Mouse (Mus musculus) retina, postnatal 1 day (tissue): ENCODE measurements around the gene Pde4b.

ENCODE experiments used
- DNase-seq: peaks from one replicate; pipeline ENCODE4 v3.0.0-alpha.2; 2012

Pde4b gene

GRCm38 (mm10) chr4:102290052-102290734 lies 202.8 kb downstream of the Pde4b start:
- DNase-seq: peak; percentile 8

DNA sequence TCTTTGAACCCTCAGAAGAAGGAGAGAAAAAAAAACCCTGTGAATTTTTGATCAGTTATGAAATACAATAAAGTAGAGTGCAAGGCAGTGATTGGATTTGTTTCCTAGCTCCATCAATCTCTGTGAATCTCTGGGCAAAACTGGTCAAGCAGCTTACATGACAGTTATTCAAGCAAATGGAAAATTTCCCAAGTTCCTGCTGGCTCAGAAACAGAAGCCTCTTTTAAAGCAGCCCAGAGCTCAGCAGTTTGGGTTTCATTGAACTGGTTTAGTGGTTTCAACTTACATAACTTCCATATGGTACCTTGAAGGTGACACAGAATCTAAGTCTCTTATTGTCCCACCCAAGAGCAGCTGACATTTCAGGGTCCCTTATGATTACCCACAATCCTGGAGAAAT lies 210.2 kb downstream of the Pde4b start:
- DNase-seq: no peak

GRCm38 (mm10) chr4:102302568-102302967 lies 215.2 kb downstream of the Pde4b start:
- DNase-seq: no peak

DNA sequence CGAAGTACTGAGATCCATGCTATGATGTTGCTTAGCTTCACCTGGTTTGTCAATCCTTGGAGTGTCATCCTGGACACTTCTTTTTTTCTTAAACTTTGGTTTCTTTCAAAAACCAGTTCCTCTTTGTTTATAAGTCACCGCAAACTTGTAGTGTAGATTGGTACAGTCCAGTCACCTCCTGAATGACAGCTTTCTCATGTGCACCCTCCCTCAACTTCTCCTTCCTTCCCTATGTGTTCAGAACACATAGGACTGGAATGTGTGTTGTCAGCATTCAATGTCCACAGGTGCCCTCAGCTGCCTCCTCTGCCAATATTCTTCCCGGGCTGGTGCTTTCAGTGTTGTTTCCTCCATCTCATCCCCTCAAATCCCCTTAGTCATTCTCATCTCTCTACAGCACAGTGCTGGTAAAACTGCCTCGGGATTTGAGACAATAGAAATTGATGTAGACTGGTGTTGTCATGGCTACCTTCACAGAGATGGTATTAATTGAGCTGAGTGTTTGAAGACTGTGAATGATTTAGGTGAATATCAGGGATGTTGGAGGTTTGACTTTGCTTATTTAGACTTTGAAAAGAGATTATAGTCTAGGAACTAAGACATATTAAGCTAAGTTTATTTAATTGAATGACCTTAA lies 220.4 kb downstream of the Pde4b start:
- DNase-seq: peak; percentile 12

DNA sequence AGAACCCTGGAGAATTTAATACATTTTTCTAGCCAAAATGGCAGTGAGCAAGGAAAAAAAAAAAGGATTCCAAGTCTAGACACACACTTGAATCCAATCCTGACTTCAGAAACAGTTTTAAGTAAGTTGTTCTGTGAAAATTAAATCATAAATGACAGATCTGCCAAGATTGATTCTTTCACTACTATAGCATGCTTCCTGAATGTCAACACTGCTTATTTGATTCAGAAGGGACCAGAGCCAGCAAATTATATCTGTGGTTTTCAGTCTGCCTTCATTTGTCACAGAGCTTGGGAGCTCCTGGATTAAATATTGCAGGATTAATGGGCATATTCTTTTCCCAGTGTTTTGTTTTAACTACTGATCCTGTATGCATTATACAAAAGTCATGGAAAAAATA lies 223.3 kb downstream of the Pde4b start:
- DNase-seq: no peak

DNA sequence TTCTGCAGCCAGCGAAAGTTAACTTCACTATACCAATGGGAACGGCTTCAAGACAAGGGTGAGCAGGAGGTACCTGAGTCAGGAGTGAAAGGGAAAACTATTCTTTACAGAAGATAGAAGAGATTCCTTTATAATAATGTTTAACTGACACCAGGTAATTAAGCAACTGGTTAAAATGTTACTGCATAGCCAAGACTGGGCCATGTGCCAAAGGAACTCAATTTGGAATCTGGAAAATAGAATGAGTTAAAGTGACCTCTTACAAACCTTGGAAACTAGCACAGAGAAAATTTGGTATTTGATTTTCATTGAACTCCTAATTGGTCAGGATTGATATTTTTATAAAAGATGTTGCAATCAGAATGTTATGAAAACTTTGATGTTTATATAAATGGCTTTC lies 228.7 kb downstream of the Pde4b start:
- DNase-seq: no peak

- DNase-seq: no peak
Observed at GRCm38 (mm10) chr4:102316699-102317285, 229.4 kb downstream of the Pde4b start.

GRCm38 (mm10) chr4:102318596-102318995 lies 231.3 kb downstream of the Pde4b start:
- DNase-seq: no peak

DNA sequence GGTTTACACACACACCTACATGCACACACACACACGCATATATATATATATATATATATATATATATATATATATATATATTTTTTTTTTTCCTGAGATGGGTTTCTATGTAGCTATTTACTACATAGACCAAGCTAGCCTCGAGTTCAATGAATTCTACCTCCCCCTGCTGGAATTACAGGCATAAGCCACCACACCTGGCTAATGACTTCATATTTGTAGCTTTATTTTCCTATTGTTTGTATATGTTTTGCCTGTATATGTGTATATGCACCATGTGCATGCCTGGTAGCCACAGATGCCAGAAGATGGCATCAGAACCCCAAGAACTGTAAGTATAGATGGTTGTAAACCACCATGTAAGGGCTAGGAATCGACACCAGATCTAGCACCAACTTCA lies 234.0 kb downstream of the Pde4b start:
- no peak for DNase-seq

GRCm38 (mm10) chr4:102332386-102332785 lies 245.0 kb downstream of the Pde4b start:
- DNase-seq: no peak

DNA sequence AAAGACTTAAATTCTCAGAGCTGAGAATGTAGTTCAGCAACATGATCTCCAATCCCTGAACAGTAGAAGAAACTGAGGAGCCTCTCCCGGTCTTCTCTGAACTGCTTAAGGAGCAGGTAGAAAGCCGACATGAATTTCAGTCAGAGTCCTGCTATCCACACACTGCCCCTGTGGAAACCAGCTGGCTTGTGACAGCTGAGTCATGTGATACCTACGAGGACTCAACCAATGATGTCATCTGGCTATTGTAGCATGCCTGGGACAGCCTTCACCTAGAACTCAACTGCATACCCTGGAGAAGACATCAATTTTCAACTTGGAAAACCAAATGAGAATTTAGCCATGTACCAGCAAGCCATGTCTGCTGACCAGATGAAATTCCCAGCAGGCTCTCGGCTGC lies 245.5 kb downstream of the Pde4b start:
- DNase-seq: no peak

- DNase-seq: no peak
Observed at GRCm38 (mm10) chr4:102346911-102347492, 259.7 kb downstream of the Pde4b start.

DNA sequence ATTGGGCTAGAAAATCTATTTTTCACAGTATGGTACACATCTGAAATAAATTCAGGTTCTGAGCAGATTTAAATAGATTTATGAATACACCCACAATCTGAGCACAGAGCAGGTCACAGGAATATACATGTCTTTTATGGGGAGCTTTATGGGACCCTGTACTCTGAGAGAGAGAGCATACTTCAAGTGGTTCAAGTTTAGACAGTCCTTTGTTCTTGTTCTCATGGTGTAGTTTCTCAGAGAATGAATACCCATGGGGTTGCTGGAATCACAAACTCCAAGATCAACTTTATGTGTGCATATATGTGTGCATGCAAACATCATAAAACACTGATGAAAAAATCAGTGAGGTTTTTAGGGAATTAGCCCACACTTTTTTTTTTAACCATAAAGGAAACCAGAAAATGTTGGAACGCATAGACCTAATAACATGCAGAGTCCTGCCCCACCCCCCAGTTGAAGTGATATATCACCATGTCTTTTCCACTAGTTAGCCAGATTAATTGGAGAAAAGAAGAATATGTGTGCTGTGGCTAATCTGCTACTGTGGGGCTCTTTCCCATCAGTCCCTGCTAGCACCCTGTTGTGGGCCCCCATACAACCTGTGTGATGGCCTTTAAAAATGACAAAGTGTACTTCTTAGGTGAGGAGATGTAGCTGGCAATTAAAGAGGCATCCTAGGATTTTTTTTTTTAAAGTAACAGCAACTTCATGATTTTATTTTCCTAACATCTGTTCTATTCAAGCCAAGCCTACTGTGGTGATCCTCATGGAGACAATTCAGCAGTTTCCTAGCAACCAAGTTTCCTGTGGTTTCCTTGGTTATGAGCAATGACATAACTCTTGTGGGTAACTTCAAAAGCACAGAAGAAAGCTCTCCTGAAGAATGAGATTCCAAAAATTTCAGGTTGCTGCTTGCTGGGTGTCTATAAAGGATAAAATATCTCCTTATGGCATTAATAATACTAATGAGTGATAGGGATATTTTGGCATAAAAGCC lies 264.4 kb downstream of the Pde4b start:
- no peak for DNase-seq

DNA sequence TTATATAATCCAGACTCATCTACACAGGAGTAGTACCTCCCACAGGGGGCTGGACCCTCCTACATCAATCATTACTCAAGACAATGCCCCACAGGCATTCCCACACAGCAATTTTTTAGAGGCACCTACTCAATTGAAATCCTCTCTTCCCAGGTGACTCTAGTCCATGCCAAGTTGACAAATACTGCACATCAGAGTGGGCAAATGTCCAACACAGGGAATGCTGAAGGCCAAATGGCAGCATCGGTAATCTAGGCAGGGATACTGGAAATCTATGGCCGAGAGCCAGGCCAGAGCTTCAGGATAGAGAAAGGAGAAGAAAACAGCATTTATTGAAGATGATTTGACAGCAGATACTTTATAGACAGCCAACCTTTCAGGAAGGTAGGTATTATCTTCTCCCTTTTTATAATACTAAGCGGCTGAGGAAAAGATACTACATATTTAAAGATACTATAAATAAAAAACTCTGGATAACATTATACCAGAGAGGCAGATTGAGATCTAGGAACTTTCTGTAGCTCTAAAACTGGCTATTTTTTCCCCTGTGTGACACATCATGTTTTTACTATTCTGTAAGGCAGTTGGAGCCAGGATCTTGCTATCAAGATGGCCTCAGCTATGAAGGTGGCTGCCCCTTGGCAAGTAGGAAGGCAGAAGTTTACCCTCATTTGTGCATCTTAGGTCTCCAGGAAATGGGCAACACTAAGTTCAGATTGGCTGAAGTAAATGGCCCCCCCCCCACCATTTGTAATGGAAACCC lies 266.5 kb downstream of the Pde4b start:
- no peak for DNase-seq

- no peak for DNase-seq
Observed at GRCm38 (mm10) chr4:102368105-102368735, 280.9 kb downstream of the Pde4b start.

- no peak for DNase-seq
Observed at GRCm38 (mm10) chr4:102374614-102375013, 287.3 kb downstream of the Pde4b start.

- DNase-seq: no peak
Observed at GRCm38 (mm10) chr4:102382763-102383505, 295.6 kb downstream of the Pde4b start.

DNA sequence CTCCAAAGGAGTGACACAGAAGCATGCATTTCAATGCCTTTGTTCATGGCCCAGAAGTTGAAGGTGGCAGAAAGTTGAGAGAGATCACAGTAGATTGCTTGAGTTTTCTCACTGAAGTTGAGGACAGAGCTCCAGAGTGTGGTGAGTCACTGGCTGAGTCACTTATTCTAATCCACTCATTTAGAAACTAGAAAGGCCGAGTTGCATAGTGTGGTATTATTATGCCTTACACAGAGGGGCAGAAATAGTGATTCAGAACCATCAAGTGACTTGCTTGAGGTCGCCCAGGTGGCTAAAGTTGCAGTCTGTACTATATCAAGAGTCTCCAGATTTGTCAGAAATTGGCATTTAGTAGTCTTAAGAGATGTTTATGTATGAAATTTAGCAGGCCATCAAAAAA lies 306.3 kb downstream of the Pde4b start:
- no peak for DNase-seq

- no peak for DNase-seq
Observed at GRCm38 (mm10) chr4:102397334-102397733, 310.0 kb downstream of the Pde4b start.

- DNase-seq: no peak
Observed at GRCm38 (mm10) chr4:102398512-102398911, 311.2 kb downstream of the Pde4b start.

DNA sequence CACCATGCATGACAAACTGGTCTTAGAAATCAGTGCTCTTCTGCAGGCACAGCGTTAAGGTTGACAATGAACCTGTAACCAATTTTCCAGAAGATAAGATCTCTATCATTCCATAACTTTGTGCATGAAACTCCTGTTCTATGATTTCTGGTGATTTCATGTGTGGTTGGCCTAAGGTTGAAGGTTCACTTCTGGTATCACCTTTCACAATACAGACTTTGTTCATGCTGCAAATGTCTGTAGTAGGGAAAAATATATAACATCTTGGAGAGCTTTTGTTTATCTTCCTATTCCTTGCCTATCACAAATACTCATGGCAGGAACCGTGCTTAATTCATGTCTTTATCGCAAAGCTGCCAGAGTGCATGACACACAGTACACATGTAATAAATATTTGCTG lies 319.5 kb downstream of the Pde4b start:
- DNase-seq: no peak
